Mouse (Mus musculus) ovary, adult 2 months (tissue): ENCODE data around the gene Pole. TPM values are rescaled to one million over a fixed set of nuclear protein-coding genes. Genes with fewer than 3 reads are reported as not detected.

Experiments used
- polyA plus RNA-seq: library from polyadenylated mRNA; depleted of rRNA; stranded (reverse); fragments of >200 nt; gene quantifications from 2 replicates; pipeline ENCODE4 v1.2.3, GENCODE M21; 2012; rRNA removed

The Pole gene
- 7.7 and 12.0 TPM in 2 replicates for polyA plus RNA-seq

DNA sequence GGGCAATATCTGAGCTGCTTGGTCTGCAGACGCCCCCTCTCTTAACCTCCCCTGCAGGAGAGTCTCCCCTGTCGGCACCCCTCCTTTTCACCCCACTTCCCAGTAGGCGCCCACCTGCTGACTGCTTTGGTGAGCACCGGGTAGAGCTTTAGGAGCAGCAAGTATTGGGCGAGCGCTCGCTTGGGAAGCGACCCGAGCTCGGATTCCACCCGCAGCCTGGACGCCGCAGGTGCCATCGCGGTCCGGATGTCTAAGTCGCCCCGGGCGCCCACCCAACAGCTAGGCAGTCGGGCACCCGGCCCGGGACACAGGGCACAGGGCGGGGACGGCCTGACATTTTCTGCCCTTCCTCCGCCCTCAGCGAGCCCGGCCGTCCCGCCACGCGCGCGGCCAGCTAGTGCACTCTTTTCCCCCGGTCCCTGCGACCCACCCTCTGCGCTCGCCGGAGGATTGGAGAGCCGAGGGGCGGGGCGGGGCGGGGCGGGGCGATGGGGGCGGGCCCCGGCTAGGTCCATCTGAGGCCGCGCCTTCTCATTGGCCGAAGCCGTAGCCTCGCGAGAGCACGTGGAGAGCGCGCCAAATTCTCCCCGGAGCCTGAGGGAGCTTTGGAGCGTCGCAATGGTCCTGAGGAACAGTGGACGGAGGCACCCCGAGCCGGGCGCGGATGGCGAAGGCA is at the start of gene Pole, which contains the start of gene Pxmp2:
Gene Pole, plus strand, starts transcription at position 537 of the 676 bp plus-strand sequence.
Gene Pxmp2, minus strand, starts transcription at position 417 of the 676 bp plus-strand sequence.

DNA sequence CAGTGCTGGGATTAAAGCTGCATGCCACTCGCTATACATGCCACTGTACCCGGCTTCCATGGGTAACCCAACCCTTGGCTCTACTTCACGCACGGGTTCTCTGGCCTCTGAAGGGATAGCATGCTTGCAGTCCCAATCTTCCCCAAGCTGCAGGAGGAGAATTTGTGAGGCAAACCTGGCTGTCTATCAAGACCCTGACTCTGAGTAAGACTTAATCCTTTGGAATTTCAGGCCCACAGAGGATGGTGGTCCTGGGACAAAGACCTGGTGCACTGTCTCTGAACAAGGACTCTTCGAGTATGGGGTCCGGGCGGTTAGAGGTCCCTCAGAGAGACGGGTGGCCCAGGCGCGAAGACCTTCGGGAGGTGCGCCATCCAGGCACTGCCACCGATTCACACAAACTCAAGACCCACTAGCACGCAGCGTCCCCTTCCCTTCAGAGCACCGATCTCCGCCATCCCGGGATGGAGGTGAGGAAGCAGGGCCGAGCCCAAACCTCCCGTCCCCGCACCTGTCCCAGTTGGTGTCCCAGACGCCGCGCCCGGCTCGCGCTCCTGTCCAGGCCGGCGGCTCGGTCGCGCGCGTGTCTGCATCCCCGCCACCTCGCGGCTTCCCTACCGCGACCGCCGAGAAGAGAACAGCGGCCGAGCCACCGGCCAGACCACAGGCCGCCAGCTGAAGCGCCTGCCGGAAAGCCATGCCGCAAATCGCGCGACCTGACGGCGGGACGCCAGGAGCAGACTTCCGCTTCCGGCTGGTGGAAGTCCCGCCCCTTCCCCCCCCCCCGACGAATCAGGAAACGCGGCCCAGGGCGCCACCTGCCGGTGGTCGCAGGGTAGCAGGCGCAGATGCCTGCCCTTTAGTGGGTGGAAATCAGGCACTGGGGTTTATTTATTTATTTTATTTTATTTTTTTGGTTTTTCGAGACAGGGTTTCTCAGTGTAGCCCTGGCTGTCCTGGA is 16.7 kb upstream of the Pole start, which contains the start of gene Pgam5:
Gene Pgam5, minus strand, starts transcription at position 773 of the 961 bp plus-strand sequence.

DNA sequence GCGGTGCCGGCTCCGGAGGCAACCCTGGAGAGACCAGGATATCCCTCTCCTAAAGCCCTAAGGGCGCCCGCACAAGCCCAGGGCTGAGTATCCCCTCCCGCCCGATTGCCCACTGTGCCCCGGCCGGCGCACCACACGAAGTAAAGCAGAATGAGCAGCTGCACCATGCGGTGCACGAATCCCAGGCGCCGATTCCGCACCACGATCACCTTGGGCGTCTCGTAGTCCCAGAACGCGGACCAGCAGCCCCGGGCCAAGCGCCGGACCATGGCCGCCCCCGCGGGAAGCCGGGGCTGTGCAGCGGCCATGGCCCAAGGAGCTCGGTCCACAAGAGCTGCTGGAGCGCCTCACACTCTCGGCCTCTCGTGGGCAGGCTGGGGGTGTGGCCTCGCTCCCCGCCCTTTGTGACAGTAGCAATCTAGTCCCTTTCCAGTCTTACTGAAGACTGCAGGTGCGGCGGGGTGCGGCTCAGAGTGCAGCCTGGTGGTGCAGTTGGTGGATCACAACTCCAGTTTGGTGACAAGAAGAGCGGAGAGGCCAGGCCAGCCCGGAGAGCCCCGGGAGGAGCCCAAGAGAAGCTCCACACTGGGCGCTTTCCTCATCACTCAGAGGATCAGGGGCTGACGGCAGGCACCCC is 56.7 kb downstream of the Pole start, which contains the start of gene P2rx2:
Gene P2rx2, minus strand, starts transcription at position 565 of the 637 bp plus-strand sequence.

DNA sequence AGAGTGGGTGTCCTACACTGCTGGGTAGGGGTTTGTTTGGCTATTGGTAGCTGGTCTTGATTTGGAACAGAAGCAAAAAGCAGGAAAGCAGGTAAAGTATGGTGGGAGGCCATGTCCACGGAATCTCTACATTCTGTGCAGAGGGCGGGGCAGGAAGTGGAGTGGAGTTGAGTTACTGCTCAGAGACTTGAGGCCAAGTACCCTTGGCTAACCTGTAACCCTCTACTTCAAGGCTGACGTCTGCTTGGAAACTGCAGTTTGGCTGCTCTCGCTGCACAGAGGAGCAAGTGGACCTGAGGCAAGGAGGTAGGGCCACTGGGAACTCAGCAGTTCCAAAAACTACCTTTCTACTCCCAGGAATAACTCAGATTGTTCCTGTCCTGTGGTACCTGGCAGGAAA is 58.4 kb downstream of the Pole start, which contains the start of gene Lrcol1:
Gene Lrcol1, plus strand, starts transcription at position 207 of the 400 bp plus-strand sequence.

Other genes with a start within 250 kb of the Pole start
- 0.12 TPM in 1 of 2 replicates, not detected in the other for gene Gm17655, start 213.8 kb upstream of the Pole start, polyA plus RNA-seq
- 0.10 TPM in 1 of 2 replicates, not detected in the other for gene Gm35315, start 191.9 kb upstream of the Pole start, polyA plus RNA-seq
- gene Plcxd1, start 186.3 kb upstream of the Pole start, polyA plus RNA-seq: 0.42 and 1.0 TPM in 2 replicates
- gene Gtpbp6, start 178.1 kb upstream of the Pole start, polyA plus RNA-seq: 205 and 214 TPM in 2 replicates
- gene Zfp605, start 176.2 kb upstream of the Pole start, polyA plus RNA-seq: 0.25 and 0.47 TPM in 2 replicates
- 45.8 and 52.5 TPM in 2 replicates for gene Chfr, start 150.5 kb upstream of the Pole start, polyA plus RNA-seq
- 14.8 and 15.8 TPM in 2 replicates for gene Golga3, start 109.6 kb upstream of the Pole start, polyA plus RNA-seq
- gene Ankle2, start 55.3 kb upstream of the Pole start, polyA plus RNA-seq: 16.3 and 19.1 TPM in 2 replicates
- gene Pgam5, start 16.4 kb upstream of the Pole start, polyA plus RNA-seq: 28.2 and 33.0 TPM in 2 replicates
- 4.5 and 5.5 TPM in 2 replicates for gene Pxmp2, start 120 bp upstream of the Pole start, polyA plus RNA-seq
- gene P2rx2, start 56.9 kb downstream of the Pole start, polyA plus RNA-seq: 1.3 and 1.6 TPM in 2 replicates
- gene Lrcol1, start 58.4 kb downstream of the Pole start, polyA plus RNA-seq: not detected in 2 replicates
- 207 and 215 TPM in 2 replicates for gene Fbrsl1, start 162.2 kb downstream of the Pole start, polyA plus RNA-seq